Mouse (Mus musculus) heart, postnatal 0 days (tissue): Measurements from ENCODE around the gene Gnl1. TPM values are rescaled to one million over a fixed set of nuclear protein-coding genes. Genes with fewer than 3 reads are reported as not detected.
A peak's percentile ranks its signal among the peaks of the same experiment; 100 is the strongest.

Experiments used
- ATAC-seq: fragments of 200-750 bp; cut with Nextera tagmentation; 2 replicates; pipeline ENCODE4 v1.8.0; 2017; ENCODE audit warnings: low read depth, moderate number of reproducible peaks, moderate library complexity; ENCODE audit not compliant: insufficient read depth
- DNase-seq: peaks from one replicate; pipeline ENCODE4 v3.0.0-alpha.2; 2016; ENCODE audit warnings: low spot score
- H3K27ac ChIP-seq: fragments of 300-500 bp; sonication (generic); 2 replicates; pipeline ENCODE4 v1.5.1; 2014; ENCODE audit warnings: low read depth, mild to moderate bottlenecking
- H3K27me3 ChIP-seq: fragments of 300-500 bp; sonication (generic); 2 replicates; pipeline ENCODE4 v1.6.1; 2014; ENCODE audit warnings: low read length, mixed read lengths; ENCODE audit not compliant: control insufficient read depth, insufficient read depth
- H3K36me3 ChIP-seq: fragments of 300-500 bp; sonication (generic); replicated peaks from 2 replicates; pipeline ENCODE4 v1.6.1; 2014; ENCODE audit warnings: low read length, mixed read lengths; ENCODE audit not compliant: control insufficient read depth, insufficient read depth
- H3K4me1 ChIP-seq: fragments of 300-500 bp; sonication (generic); 2 replicates; pipeline ENCODE4 v1.6.1; 2014; ENCODE audit warnings: antibody characterized with exemption; ENCODE audit not compliant: control insufficient read depth, insufficient read depth
- H3K4me2 ChIP-seq: fragments of 300-500 bp; sonication (generic); 2 replicates; pipeline ENCODE4 v1.6.1; 2014; ENCODE audit warnings: low read depth, mild to moderate bottlenecking, low read length, moderate library complexity
- H3K4me3 ChIP-seq: fragments of 300-500 bp; sonication (generic); 2 replicates; pipeline ENCODE4 v1.5.1; 2014; ENCODE audit warnings: low read depth, low read length
- H3K9ac ChIP-seq: fragments of 300-500 bp; sonication (generic); replicated peaks from 2 replicates; pipeline ENCODE4 v1.6.1; 2014; ENCODE audit warnings: low read depth, low read length, mixed read lengths
- H3K9me3 ChIP-seq: fragments of 300-500 bp; sonication (generic); replicated peaks from 2 replicates; pipeline ENCODE4 v1.6.1; 2016; ENCODE audit warnings: low read length; ENCODE audit not compliant: control insufficient read depth
- CTCF ChIP-seq: IDR thresholded peaks from 2 replicates; pipeline ENCODE4 v1.5.1; 2016; ENCODE audit warnings: antibody characterized with exemption, control low read depth, low read depth
- EP300 ChIP-seq: IDR thresholded peaks from 2 replicates; pipeline ENCODE4 v1.6.1; 2016; ENCODE audit warnings: antibody characterized with exemption, low read depth
- WGBS: fragments of 180-500 bp; shearing (Covaris S2); extraction: QIAGEN DNeasy Blood & Tissue Kit; methylation state at CpG from one replicate; pipeline ENCODE4 v1.1.7; 2014; 5-methylcytosine and 5-hydroxymethylcytosine counted together
- polyA plus RNA-seq: library from polyadenylated mRNA; unstranded; fragments of >200 nt; fragmentation: Nextera tagmentation; extraction: Ambion mirVana; gene quantifications from 2 replicates; pipeline ENCODE4 v1.2.1, GENCODE M21; 2015
- total RNA-seq: library from RNA; depleted of rRNA; stranded (reverse); fragments of >200 nt; gene quantifications from 2 replicates; pipeline ENCODE4 v1.2.3, GENCODE M21; 2014; ENCODE audit warnings: low replicate concordance

The Gnl1 gene
- total and polyA plus RNA-seq, 2 experiments from 2014 or later: 27.2 to 30.0 TPM

DNA sequence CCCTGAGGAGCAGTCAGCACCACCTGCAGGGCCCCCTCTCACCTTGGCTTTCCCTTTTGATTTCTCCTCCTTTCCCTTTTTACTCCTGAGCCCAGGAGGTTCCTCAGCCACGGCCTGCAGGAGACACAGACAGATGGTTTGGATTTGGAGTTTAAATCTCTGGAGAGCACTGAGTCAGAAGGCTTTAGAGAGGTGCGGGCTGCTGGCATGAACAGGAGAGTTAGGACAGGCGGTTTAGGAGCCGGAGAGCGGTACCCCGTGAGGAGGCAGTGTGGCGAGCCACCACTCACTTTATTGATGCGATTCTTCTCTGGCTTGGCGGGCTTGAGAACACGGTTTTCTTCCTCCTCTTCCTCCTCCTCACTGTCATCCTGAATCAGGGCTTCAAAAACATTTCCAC is 16.4 kb upstream of the Gnl1 start:
- no peaks in the 10 kb centered on the region for H3K4me1 ChIP-seq
- ATAC-seq (no peak), DNase-seq (no peak)
- peaks cover 75% of the 10 kb centered on the region for H3K36me3 ChIP-seq
- H3K27ac ChIP-seq: no peak overlapping the region
- no peak overlapping the region for H3K4me3 ChIP-seq
- H3K9me3 ChIP-seq: no peaks in the 10 kb centered on the region
- no peak overlapping the region for H3K4me2 ChIP-seq
- 92% methylated on average over 10 of the region's 10 CpGs for WGBS
- H3K9ac ChIP-seq: no peak overlapping the region
- no peak for TF ChIP-seq CTCF
- TF ChIP-seq EP300: no peak
- H3K27me3 ChIP-seq: no peaks in the 10 kb centered on the region

DNA sequence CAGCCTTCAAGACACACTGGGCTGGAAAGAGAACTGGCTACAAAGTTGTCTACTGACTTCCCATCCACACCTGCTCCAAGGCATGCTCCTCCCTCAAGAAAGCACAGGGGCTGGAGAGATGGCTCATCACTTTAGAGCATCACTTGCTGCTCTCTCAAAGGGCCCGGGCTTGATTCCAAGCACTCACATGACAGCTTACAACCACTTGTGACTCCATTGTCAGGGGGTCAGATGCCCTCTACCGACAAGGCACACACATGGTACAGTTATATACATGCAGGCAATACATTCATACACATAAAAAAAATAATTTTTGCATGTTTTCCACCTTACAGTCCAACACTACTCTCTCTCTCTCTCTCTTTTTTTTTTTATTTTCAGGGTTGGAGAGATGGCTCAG is 12.0 kb upstream of the Gnl1 start:
- no peaks in the 10 kb centered on the region for H3K9me3 ChIP-seq
- no peak overlapping the region for H3K4me3 ChIP-seq
- peaks cover 37% of the 10 kb centered on the region for H3K36me3 ChIP-seq
- WGBS: 68% methylated on average over 2 of the region's 2 CpGs
- ATAC-seq (no peak), DNase-seq (no peak)
- no peak for TF ChIP-seq CTCF
- TF ChIP-seq EP300: no peak
- H3K27me3 ChIP-seq: no peaks in the 10 kb centered on the region
- peaks cover 9% of the 10 kb centered on the region for H3K4me1 ChIP-seq
- H3K4me2 ChIP-seq: no peak overlapping the region
- H3K27ac ChIP-seq: no peak overlapping the region
- no peak overlapping the region for H3K9ac ChIP-seq

DNA sequence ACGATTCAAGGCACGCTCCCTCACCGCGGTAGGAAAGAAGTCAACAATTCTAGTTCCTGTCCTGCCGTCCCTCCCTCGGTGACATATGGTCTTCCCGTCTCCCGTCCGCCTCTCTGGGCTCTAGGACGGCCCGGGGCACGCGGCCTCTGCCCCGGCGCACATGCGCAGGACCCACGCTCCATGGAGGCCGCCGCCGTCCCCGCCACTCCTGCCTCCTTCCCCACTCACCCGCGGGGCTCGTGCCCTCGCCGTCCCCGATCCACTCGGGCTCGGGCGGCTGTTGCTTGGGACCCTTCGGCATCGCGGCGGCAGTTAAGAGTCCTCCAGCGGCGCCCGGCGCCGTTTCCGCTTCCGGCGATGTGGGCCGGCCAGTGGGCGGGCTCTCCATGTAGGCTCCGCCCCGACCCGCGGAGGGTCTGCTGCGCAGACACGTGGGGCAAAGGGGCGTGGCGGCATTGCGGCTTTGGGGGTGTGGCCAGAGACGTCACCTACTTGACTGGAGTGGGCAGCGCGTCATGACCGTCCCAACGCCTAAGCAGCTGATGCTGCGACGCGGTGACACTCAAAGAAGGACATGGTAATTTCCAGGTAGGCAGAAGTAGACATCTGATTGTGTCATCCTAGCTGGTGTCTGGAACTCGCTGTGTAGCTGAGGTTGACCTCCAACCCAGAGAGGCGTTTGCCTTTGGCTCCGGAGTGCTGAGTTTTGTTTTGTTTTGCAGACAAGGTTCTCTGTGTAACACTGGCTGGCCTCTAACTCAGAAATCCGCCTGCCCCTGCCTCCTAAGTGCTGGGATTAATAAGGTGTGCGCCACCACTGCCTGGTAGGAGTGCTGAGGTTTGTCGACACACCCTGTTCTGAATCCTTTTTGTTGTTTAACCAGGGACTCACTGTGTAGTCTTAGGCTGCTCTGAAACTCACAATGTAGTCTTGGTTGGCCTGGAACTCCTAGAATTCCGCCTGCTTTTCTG is 9.9 kb upstream of the Gnl1 start, which contains the start of gene Abcf1:
TSS of gene Abcf1 (minus strand) at position 344 of the 972 bp plus-strand sequence.
- under 1% methylated on average over 67 of the region's 68 CpGs for WGBS
- peak; percentile 99 for ATAC-seq
- Histone ChIP-seq H3K9ac (peak within 1 kb of the TSS; percentile 65), H3K4me2 (peak within 1 kb of the TSS; percentile 80), H3K27ac (peak within 1 kb of the TSS; percentile 82), H3K9me3 (no peaks in the 10 kb centered on the region), H3K36me3 (peaks cover 27% of the 10 kb centered on the region), H3K4me1 (peaks cover 9% of the 10 kb centered on the region), H3K4me3 (peak within 1 kb of the TSS; percentile 76), H3K27me3 (no peaks in the 10 kb centered on the region)
- TF ChIP-seq CTCF (no peak), EP300 (0 out of 2 replicates have a peak, but pooled peaks have one; percentile 15)
- peak; percentile 96 for DNase-seq

DNA sequence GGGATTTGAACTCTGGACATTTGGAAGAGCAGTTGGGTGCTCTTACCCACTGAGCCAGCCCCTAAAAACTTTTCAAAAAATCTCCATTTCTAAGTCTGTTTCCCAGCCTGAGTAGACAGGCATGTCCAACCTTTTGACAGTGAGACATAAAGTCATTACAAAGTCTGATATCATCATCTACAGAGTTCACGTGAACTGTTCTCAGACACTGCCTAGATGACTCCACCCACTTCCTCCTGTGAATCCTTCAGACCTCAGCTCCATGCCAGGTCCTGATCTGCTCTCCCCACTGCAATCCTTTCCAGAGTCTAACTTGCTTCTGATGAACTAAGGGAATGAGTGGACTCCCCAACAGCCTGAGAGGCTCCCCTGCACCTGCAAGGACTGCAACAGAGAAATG is 7.5 kb upstream of the Gnl1 start:
- TF ChIP-seq CTCF: no peak
- no peak for TF ChIP-seq EP300
- WGBS: 23% methylated on average over 1 of the region's 1 CpGs
- Histone ChIP-seq H3K36me3 (peaks cover 27% of the 10 kb centered on the region), H3K4me1 (peaks cover 9% of the 10 kb centered on the region), H3K27ac (no peak overlapping the region), H3K9ac (no peak overlapping the region), H3K27me3 (no peaks in the 10 kb centered on the region), H3K4me3 (no peak overlapping the region), H3K9me3 (no peaks in the 10 kb centered on the region), H3K4me2 (no peak overlapping the region)
- ATAC-seq: no peak
- no peak for DNase-seq

DNA sequence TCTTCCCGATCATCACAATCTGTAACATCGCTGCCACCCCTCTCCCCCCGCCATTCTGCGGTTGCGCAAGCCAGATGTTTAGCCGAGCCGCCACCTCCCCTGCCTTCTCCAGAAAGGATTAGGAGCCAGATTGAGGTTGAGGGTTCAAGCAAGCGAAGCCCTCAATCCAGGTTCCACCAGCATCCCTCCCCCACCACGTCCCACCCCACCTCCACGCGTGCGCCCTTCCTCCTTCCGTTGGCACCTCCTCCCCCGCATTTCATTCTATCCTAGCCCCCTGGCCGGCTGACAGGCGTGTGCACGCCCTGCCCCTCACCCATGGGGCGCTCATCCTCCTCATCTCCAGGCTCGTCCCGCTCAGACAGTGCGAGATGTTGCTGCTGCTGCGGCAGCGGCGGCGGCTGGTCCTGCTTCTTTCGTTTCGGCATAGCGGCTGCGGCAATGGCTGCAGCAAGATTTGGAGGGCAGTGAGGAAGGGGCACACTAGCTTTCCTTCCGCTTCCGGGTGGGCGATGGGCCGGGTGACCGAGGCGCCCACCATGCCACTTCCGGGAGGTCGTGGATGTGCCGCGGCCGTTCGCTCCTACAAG is 745 bp upstream of the Gnl1 start:
- no peaks in the 10 kb centered on the region for H3K9me3 ChIP-seq
- peak; percentile 64 for DNase-seq
- H3K4me3 ChIP-seq: peak overlapping the region; percentile 87
- ATAC-seq: peak; percentile 53
- H3K36me3 ChIP-seq: peaks cover 45% of the 10 kb centered on the region
- H3K4me1 ChIP-seq: 0 out of 2 replicates have a peak, but pooled peaks cover 7% of the 10 kb centered on the region
- H3K9ac ChIP-seq: peak overlapping the region; percentile 73
- peak overlapping the region; percentile 89 for H3K27ac ChIP-seq
- H3K27me3 ChIP-seq: no peaks in the 10 kb centered on the region
- under 1% methylated on average over 41 of the region's 41 CpGs for WGBS
- peak overlapping the region; percentile 87 for H3K4me2 ChIP-seq
- TF ChIP-seq EP300 (no peak), CTCF (no peak)
